Mouse (Mus musculus) megakaryocyte, embryonic 14.5 days (primary cell): Measurements from ENCODE around the gene Babam1. TPM values are rescaled to one million over a fixed set of nuclear protein-coding genes. Genes with fewer than 3 reads are reported as not detected.

Source experiments
- H3K27me3 ChIP-seq: replicated peaks from 2 replicates; pipeline ENCODE3; 2012; ENCODE audit warnings: inconsistent platforms
- H3K36me3 ChIP-seq: replicated peaks from 2 replicates; pipeline ENCODE3; 2012; ENCODE audit warnings: low read length, inconsistent platforms, mixed read lengths
- H3K4me1 ChIP-seq: 2 replicates; pipeline ENCODE4 v1.6.1; 2012; ENCODE audit warnings: inconsistent platforms
- H3K4me3 ChIP-seq: replicated peaks from 2 replicates; pipeline ENCODE3; 2012; ENCODE audit warnings: moderate library complexity, mild to moderate bottlenecking, inconsistent platforms
- H3K9me3 ChIP-seq: 2 replicates; pipeline ENCODE4 v1.6.1; 2012; ENCODE audit warnings: inconsistent platforms
- FLI1 ChIP-seq: IDR thresholded peaks from 2 replicates; pipeline ENCODE4 v1.6.1; 2012; ENCODE audit warnings: low read length, inconsistent platforms, mixed read lengths
- GATA1 ChIP-seq: IDR thresholded peaks from 3 replicates; pipeline ENCODE4 v1.6.1; 2012; ENCODE audit warnings: mixed read lengths, low read length, inconsistent platforms, borderline replicate concordance
- polyA plus RNA-seq: library from polyadenylated mRNA; stranded (reverse); fragments of >175 nt; gene quantifications from 2 replicates; pipeline ENCODE4 v1.2.3, GENCODE M21; 2012; ENCODE audit warnings: low replicate concordance; ENCODE audit not compliant: insufficient read depth

The Babam1 gene
- polyA plus RNA-seq, 1 experiment = 94.3 TPM

- Histone ChIP-seq H3K36me3 (peaks cover 4% of the 10 kb centered on the region), H3K4me1 (peaks cover 48% of the 10 kb centered on the region), H3K9me3 (peaks cover 9% of the 10 kb centered on the region; the same call in 1 of the 2 replicates), H3K4me3 (no peak overlapping the region), H3K27me3 (peaks cover 19% of the 10 kb centered on the region)
- TF ChIP-seq FLI1 = no peak
- TF ChIP-seq GATA1 = no peak
These were observed 3.8 kb upstream of the Babam1 start for GRCm38 (mm10) chr8:71392871-71393270.

- Histone ChIP-seq H3K9me3 (peaks cover 5% of the 10 kb centered on the region; the same call in 1 of the 2 replicates), H3K27me3 (peaks cover 13% of the 10 kb centered on the region), H3K36me3 (peaks cover 15% of the 10 kb centered on the region), H3K4me1 (peaks cover 40% of the 10 kb centered on the region), H3K4me3 (no peak overlapping the region)
- TF ChIP-seq GATA1 (no peak), FLI1 (no peak)
These were observed 2.2 kb upstream of the Babam1 start for GRCm38 (mm10) chr8:71394481-71394880.

- H3K4me1 ChIP-seq = peaks cover 40% of the 10 kb centered on the region
- peaks cover 21% of the 10 kb centered on the region for H3K36me3 ChIP-seq
- TF ChIP-seq FLI1 (no peak), GATA1 (no peak)
- peaks cover 5% of the 10 kb centered on the region; the same call in 1 of the 2 replicates for H3K9me3 ChIP-seq
- H3K4me3 ChIP-seq = no peak overlapping the region
- peaks cover 11% of the 10 kb centered on the region for H3K27me3 ChIP-seq
These were observed 1.6 kb upstream of the Babam1 start for GRCm38 (mm10) chr8:71395071-71395470.

GRCm38 (mm10) chr8:71395629-71396028 lies 1.0 kb upstream of the Babam1 start, which contains the start of gene Ushbp1:
Ushbp1 (minus strand) TSS chr8:71395802.
- H3K4me3 ChIP-seq = peak within 1 kb of the TSS; percentile 97
- TF ChIP-seq FLI1 (no peak), GATA1 (no peak)
- H3K9me3 ChIP-seq = peaks cover 5% of the 10 kb centered on the region; the same call in 1 of the 2 replicates
- H3K27me3 ChIP-seq = peaks cover 8% of the 10 kb centered on the region
- peaks cover 40% of the 10 kb centered on the region for H3K4me1 ChIP-seq
- H3K36me3 ChIP-seq = peaks cover 25% of the 10 kb centered on the region

- Histone ChIP-seq H3K9me3 (peaks cover 5% of the 10 kb centered on the region; the same call in 1 of the 2 replicates), H3K4me3 (peak overlapping the region; percentile 97), H3K36me3 (peaks cover 37% of the 10 kb centered on the region), H3K4me1 (peaks cover 40% of the 10 kb centered on the region), H3K27me3 (peaks cover 6% of the 10 kb centered on the region)
- TF ChIP-seq GATA1 (no peak), FLI1 (no peak)
These were observed 1.0 kb downstream of the Babam1 start for GRCm38 (mm10) chr8:71397701-71398100.

- Histone ChIP-seq H3K36me3 (peaks cover 56% of the 10 kb centered on the region), H3K9me3 (no peaks in the 10 kb centered on the region), H3K4me1 (peaks cover 49% of the 10 kb centered on the region), H3K27me3 (no peaks in the 10 kb centered on the region), H3K4me3 (no peak overlapping the region)
- no peak for TF ChIP-seq FLI1
- TF ChIP-seq GATA1 = no peak
These were observed 4.2 kb downstream of the Babam1 start for GRCm38 (mm10) chr8:71400826-71401225.

- TF ChIP-seq FLI1 (no peak), GATA1 (no peak)
- Histone ChIP-seq H3K36me3 (peaks cover 56% of the 10 kb centered on the region), H3K27me3 (no peaks in the 10 kb centered on the region), H3K4me1 (peaks cover 49% of the 10 kb centered on the region), H3K9me3 (no peaks in the 10 kb centered on the region), H3K4me3 (no peak overlapping the region)
These were observed 4.8 kb downstream of the Babam1 start for GRCm38 (mm10) chr8:71401454-71401853.

GRCm38 (mm10) chr8:71402446-71402964 lies 5.8 kb downstream of the Babam1 start:
- peaks cover 52% of the 10 kb centered on the region for H3K4me1 ChIP-seq
- H3K4me3 ChIP-seq = no peak overlapping the region
- TF ChIP-seq GATA1 = no peak
- no peak for TF ChIP-seq FLI1
- peaks cover 60% of the 10 kb centered on the region for H3K36me3 ChIP-seq
- no peaks in the 10 kb centered on the region for H3K27me3 ChIP-seq
- no peaks in the 10 kb centered on the region for H3K9me3 ChIP-seq

GRCm38 (mm10) chr8:71403107-71403885 lies 6.6 kb downstream of the Babam1 start:
- Histone ChIP-seq H3K4me1 (peaks cover 51% of the 10 kb centered on the region), H3K4me3 (no peak overlapping the region), H3K9me3 (no peaks in the 10 kb centered on the region), H3K27me3 (no peaks in the 10 kb centered on the region), H3K36me3 (peaks cover 61% of the 10 kb centered on the region)
- TF ChIP-seq GATA1 (no peak), FLI1 (no peak)

- peaks cover 63% of the 10 kb centered on the region for H3K36me3 ChIP-seq
- peaks cover 53% of the 10 kb centered on the region for H3K4me1 ChIP-seq
- H3K9me3 ChIP-seq = no peaks in the 10 kb centered on the region
- H3K27me3 ChIP-seq = no peaks in the 10 kb centered on the region
- TF ChIP-seq FLI1 (no peak), GATA1 (no peak)
- H3K4me3 ChIP-seq = peak overlapping the region; percentile 52
These were observed 7.3 kb downstream of the Babam1 start for GRCm38 (mm10) chr8:71404011-71404410.
